Mouse (Mus musculus) small intestine, adult 2 months (tissue): ENCODE results near the gene Msl3l2.

Source experiments
- CTCF ChIP-seq: fragments of 200-500 bp; IDR thresholded peaks from 2 replicates; pipeline ENCODE4 v1.5.1; 2012; ENCODE audit warnings: low read depth, mild to moderate bottlenecking, control low read depth, inconsistent platforms, low read length, moderate library complexity, mixed read lengths; ENCODE audit not compliant: insufficient replicate concordance, insufficient read length; ENCODE audit errors: extremely low read depth
- POLR2A ChIP-seq: fragments of 200-500 bp; IDR thresholded peaks from 2 replicates; pipeline ENCODE4 v1.6.1; 2012; ENCODE audit warnings: low read depth, mild to moderate bottlenecking, control low read depth, inconsistent platforms, low read length, moderate library complexity

DNA sequence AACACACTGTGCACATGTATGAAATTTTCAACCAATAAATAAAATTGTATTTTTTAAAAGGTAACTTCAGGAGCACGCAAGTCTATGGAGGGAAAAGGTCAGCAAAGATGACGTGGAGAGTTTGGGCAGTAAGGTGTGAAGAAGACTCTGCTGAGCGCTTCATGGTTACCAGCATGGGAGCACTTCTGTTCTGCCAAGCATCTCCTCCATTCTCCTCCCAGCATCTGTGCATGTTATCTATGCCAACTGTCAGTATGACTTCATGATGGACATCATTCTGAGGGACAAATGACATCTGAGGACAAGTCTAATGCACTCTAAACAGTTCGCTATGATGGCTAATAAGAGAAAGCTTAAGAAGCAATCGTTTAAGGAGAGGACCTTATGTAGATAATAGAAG lies 30.5 kb downstream of the Msl3l2 start:
- TF ChIP-seq POLR2A: no peak
- TF ChIP-seq CTCF: no peak
